Mouse (Mus musculus) CH12.LX (cell line): ENCODE measurements around the gene Pfkfb2. TPM values are rescaled to one million over a fixed set of nuclear protein-coding genes. Genes with fewer than 3 reads are reported as not detected.

ENCODE experiments used
- DNase-seq: peaks from one replicate; pipeline ENCODE4 v3.0.0-alpha.2; 2013; ENCODE audit errors: extremely low read depth
- H3K27ac ChIP-seq: 2 replicates; pipeline ENCODE4 v1.5.1; 2012; ENCODE audit warnings: low read depth, mild to moderate bottlenecking, control low read depth, moderate library complexity; ENCODE audit not compliant: insufficient read depth
- H3K27me3 ChIP-seq: replicated peaks from 2 replicates; pipeline ENCODE3; 2012; ENCODE audit warnings: inconsistent platforms
- H3K36me3 ChIP-seq, 2 experiments: replicated peaks in 1 of 2; 2 replicates each; pipeline versions ENCODE3 to v1.6.1; 2012; ENCODE audit warnings: inconsistent platforms in 1 of 2, low read length in 1 of 2, mild to moderate bottlenecking in 1 of 2, mixed read lengths in 1 of 2, moderate library complexity in 1 of 2; ENCODE audit not compliant: control insufficient read depth in 1 of 2, insufficient read depth in 1 of 2
- H3K4me1 ChIP-seq, 2 experiments: 2 replicates each; pipeline ENCODE4 v1.6.1; 2012; ENCODE audit warnings: inconsistent platforms in 1 of 2, moderate library complexity in 1 of 2; ENCODE audit not compliant: insufficient read depth in 2 of 2, control insufficient read depth in 1 of 2
- H3K4me2 ChIP-seq: 2 replicates; pipeline ENCODE4 v1.6.1; 2012; ENCODE audit warnings: low read depth, mild to moderate bottlenecking, control low read depth; ENCODE audit not compliant: poor library complexity, insufficient read depth, severe bottlenecking
- H3K4me3 ChIP-seq, 3 experiments: fragments of 150-350 bp in 1 of 3; sonication (generic) in 1 of 3; replicated peaks in 1 of 3; 2 replicates each; pipeline versions ENCODE3 to v1.5.1; 2011 to 2012; ENCODE audit warnings: low read depth in 2 of 3, low read length in 2 of 3, mild to moderate bottlenecking in 2 of 3, moderate library complexity in 2 of 3, control low read depth in 1 of 3, improper control_type of control experiment in 1 of 3, inconsistent platforms in 1 of 3, mixed read lengths in 1 of 3; ENCODE audit not compliant: poor library complexity in 1 of 3
- H3K79me2 ChIP-seq: replicated peaks from 2 replicates; pipeline ENCODE4 v1.6.1; 2012; ENCODE audit warnings: mild to moderate bottlenecking, moderate library complexity; ENCODE audit not compliant: control insufficient read depth, poor library complexity, insufficient read depth, severe bottlenecking; ENCODE audit errors: extremely low read depth
- H3K9ac ChIP-seq: 2 replicates; pipeline ENCODE4 v1.6.1; 2012; ENCODE audit warnings: low read depth, mild to moderate bottlenecking, control low read depth, moderate library complexity; ENCODE audit not compliant: insufficient read depth
- H3K9me3 ChIP-seq: replicated peaks from 2 replicates; pipeline ENCODE3; 2012; ENCODE audit warnings: low read length, inconsistent platforms, mixed read lengths
- BHLHE40 ChIP-seq: IDR thresholded peaks from 2 replicates; pipeline ENCODE4 v1.6.1; 2011; ENCODE audit warnings: mild to moderate bottlenecking, low read depth, low read length, improper control_type of control experiment
- CHD2 ChIP-seq: IDR thresholded peaks from 2 replicates; pipeline ENCODE4 v1.6.1; 2011; ENCODE audit warnings: low read length, improper control_type of control experiment
- ELF1 ChIP-seq: IDR thresholded peaks from 2 replicates; pipeline ENCODE4 v1.6.1; 2014; ENCODE audit warnings: low read depth, mild to moderate bottlenecking, inconsistent platforms, low read length, improper control_type of control experiment
- EP300 ChIP-seq: IDR thresholded peaks from 2 replicates; pipeline ENCODE4 v1.6.1; 2011; ENCODE audit warnings: low read length, improper control_type of control experiment
- ETS1 ChIP-seq: conservative IDR thresholded peaks from 2 replicates; pipeline ENCODE4 v1.6.1; 2012; ENCODE audit warnings: low read depth, mild to moderate bottlenecking, inconsistent platforms, low read length, improper control_type of control experiment, moderate library complexity
- HCFC1 ChIP-seq: IDR thresholded peaks from 2 replicates; pipeline ENCODE4 v1.6.1; 2012; ENCODE audit warnings: low read depth, mild to moderate bottlenecking, inconsistent platforms, low read length, improper control_type of control experiment
- MAFK ChIP-seq: IDR thresholded peaks from 2 replicates; pipeline ENCODE4 v1.6.1; 2011; ENCODE audit warnings: low read length, improper control_type of control experiment; ENCODE audit not compliant: insufficient replicate concordance
- MAX ChIP-seq: IDR thresholded peaks from 2 replicates; pipeline ENCODE4 v1.6.1; 2011; ENCODE audit warnings: low read length, improper control_type of control experiment
- MAZ ChIP-seq: IDR thresholded peaks from 2 replicates; pipeline ENCODE4 v1.6.1; 2012; ENCODE audit warnings: low read depth, mild to moderate bottlenecking, inconsistent platforms, low read length, improper control_type of control experiment, moderate library complexity
- MEF2A ChIP-seq: IDR thresholded peaks from 2 replicates; pipeline ENCODE4 v1.6.1; 2014; ENCODE audit warnings: low read depth, mild to moderate bottlenecking, inconsistent platforms, low read length, improper control_type of control experiment, borderline replicate concordance
- NRF1 ChIP-seq: IDR thresholded peaks from 2 replicates; pipeline ENCODE4 v1.6.1; 2014; ENCODE audit warnings: low read depth, mild to moderate bottlenecking, inconsistent platforms, low read length, improper control_type of control experiment, moderate library complexity
- POLR2AphosphoS2 ChIP-seq: IDR thresholded peaks from 2 replicates; pipeline ENCODE4 v1.6.1; 2011; ENCODE audit warnings: low read depth, low read length, improper control_type of control experiment
- RAD21 ChIP-seq: IDR thresholded peaks from 2 replicates; pipeline ENCODE4 v1.6.1; 2011; ENCODE audit warnings: low read depth, mild to moderate bottlenecking, low read length, improper control_type of control experiment, moderate library complexity
- SMC3 ChIP-seq: IDR thresholded peaks from 2 replicates; pipeline ENCODE4 v1.6.1; 2011; ENCODE audit warnings: low read depth, low read length, improper control_type of control experiment
- UBTF ChIP-seq: IDR thresholded peaks from 2 replicates; pipeline ENCODE4 v1.6.1; 2012; ENCODE audit warnings: low read depth, mild to moderate bottlenecking, inconsistent platforms, low read length, improper control_type of control experiment, moderate library complexity
- USF1 ChIP-seq: IDR thresholded peaks from 2 replicates; pipeline ENCODE4 v1.6.1; 2014; ENCODE audit warnings: low read depth, mild to moderate bottlenecking, inconsistent platforms, low read length, improper control_type of control experiment
- ZC3H11A ChIP-seq: IDR thresholded peaks from 2 replicates; pipeline ENCODE4 v1.6.1; 2012; ENCODE audit warnings: low read depth, mild to moderate bottlenecking, inconsistent platforms, low read length, improper control_type of control experiment
- ZKSCAN1 ChIP-seq: IDR thresholded peaks from 2 replicates; pipeline ENCODE4 v1.6.1; 2012; ENCODE audit warnings: low read depth, inconsistent platforms, low read length, improper control_type of control experiment, borderline replicate concordance
- ZNF384 ChIP-seq: IDR thresholded peaks from 2 replicates; pipeline ENCODE4 v1.6.1; 2012; ENCODE audit warnings: low read depth, low read length, improper control_type of control experiment, inconsistent platforms
- dilution Hi-C: fragments of 300-500 bp; cut with MboI; formaldehyde crosslinking; loops from 2 replicates; pipeline ENCODE4 v1.14.3; 2020; ENCODE audit warnings: low sequenced_read_pairs; ENCODE audit not compliant: extremely low pct_unique_long_range_greater_than_20kb, extremely low pct_ligation_motif_present
- in situ Hi-C: fragments of 300-500 bp; cut with MboI; formaldehyde crosslinking; loops from 3 replicates; pipeline ENCODE4 v1.14.3; 2019; ENCODE audit warnings: low sequenced_read_pairs, low pct_ligation_motif_present, low pct_unique_long_range_greater_than_20kb, mixed read lengths
- polyA plus RNA-seq: library from polyadenylated mRNA; unstranded; fragments of >175 nt; gene quantifications from 2 replicates; pipeline ENCODE4 v1.2.1, GENCODE M21; 2012; ENCODE audit warnings: low read depth; ENCODE audit not compliant: insufficient read length
- total RNA-seq, 2 experiments: library from RNA; depleted of rRNA; stranded (reverse); fragments of 300-350 nt in 1 of 2; fragments of >200 nt in 1 of 2; gene quantifications; 2 replicates each; pipeline ENCODE4 v1.2.3; 2012 to 2014

The Pfkfb2 gene
- total and polyA plus RNA-seq, 3 experiments = 3.7 to 7.1 (median 4.3) TPM

DNA sequence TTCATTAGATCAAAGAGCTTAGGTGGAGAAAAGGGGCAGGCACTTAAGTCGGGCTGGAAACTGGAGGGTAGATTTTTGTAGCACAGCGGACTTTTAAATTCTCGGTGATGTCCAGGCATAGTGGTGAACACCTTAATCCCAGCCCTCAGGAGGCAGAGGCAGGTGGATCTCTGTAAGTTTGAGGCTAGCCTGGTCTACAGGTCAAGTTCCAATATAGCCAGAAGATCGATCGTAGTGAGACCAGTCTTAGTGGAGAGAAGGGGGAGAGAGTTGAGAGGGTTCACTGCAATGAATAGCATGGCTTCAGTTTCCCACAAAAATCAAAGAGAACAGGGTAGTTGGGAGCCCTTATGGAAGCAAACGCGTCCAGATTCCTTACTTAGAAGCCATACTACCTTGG lies 8.9 kb upstream of the Pfkfb2 start:
- DNase-seq = no peak
- Histone ChIP-seq H3K9me3 (no peaks in the 10 kb centered on the region), H3K4me2 (no peak overlapping the region), H3K27me3 (no peaks in the 10 kb centered on the region), H3K9ac (no peak overlapping the region), H3K4me3 (no peak overlapping the region), H3K79me2 (no peaks in the 10 kb centered on the region), H3K27ac (no peak overlapping the region), H3K4me1 (peaks cover 5 to 43% of the 10 kb centered on the region in 2 experiments; a peak in 3 of 4 replicates), H3K36me3 (no peaks in the 10 kb centered on the region)
- in situ Hi-C loops (no loop called here), dilution Hi-C loops (no loop called here)
- TF ChIP-seq USF1 (no peak), SMC3 (no peak), ETS1 (no peak), BHLHE40 (no peak), NRF1 (no peak), RAD21 (no peak), HCFC1 (no peak), POLR2AphosphoS2 (no peak), EP300 (no peak), CHD2 (no peak)

DNA sequence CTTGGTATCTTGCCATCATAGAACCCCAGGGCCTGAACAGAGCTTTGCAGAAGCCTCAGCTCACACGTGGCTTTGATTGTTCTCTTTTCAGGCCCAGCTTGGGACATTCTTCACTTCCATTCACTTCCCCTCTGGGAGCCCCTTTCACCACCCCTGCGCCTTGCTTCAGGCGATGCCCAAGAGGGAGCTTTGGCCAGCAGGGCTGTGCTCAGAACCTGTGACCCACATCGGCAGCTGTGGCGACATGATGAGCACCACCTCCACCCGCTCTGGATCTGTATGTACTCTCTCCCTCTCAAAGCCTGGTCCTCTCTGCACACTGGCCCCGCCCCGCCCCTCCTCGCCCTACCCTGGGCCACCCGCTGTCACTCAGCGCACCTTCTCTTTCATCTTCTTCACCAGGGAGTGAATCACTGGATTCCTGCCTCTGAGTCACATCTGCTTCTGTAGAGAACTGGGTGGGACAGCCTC lies 8.4 kb upstream of the Pfkfb2 start:
- Histone ChIP-seq H3K27ac (no peak overlapping the region), H3K79me2 (no peaks in the 10 kb centered on the region), H3K4me2 (no peak overlapping the region), H3K36me3 (no peaks in the 10 kb centered on the region), H3K4me3 (no peak overlapping the region), H3K9ac (no peak overlapping the region), H3K9me3 (no peaks in the 10 kb centered on the region)
- dilution Hi-C loops (no loop called here), in situ Hi-C loops (no loop called here)
- DNase-seq = no peak
- TF ChIP-seq MEF2A = no peak
- no peak for TF ChIP-seq UBTF
- TF ChIP-seq ZNF384 = no peak
- TF ChIP-seq MAFK = no peak
- TF ChIP-seq MAZ = no peak
- no peak for TF ChIP-seq ZC3H11A
- no peak for TF ChIP-seq MAX
- no peak for TF ChIP-seq ZKSCAN1
- no peak for TF ChIP-seq ETS1
- no peak for TF ChIP-seq ELF1
- TF ChIP-seq, all 38 proteins: peak for 0
- Histone ChIP-seq H3K4me1 (peaks cover 5 to 43% of the 10 kb centered on the region in 2 experiments; a peak in 3 of 4 replicates), H3K27me3 (no peaks in the 10 kb centered on the region)
